Mouse (Mus musculus): ENCODE results near the gene Lnpep.

- TF ChIP-seq POLR2AphosphoS5 (IDR thresholded peaks at IDR 0.05; ENCODE audit: insufficient replicate concordance, low read depth, low read length): no peak
- TF ChIP-seq CTCF (IDR thresholded peaks at IDR 0.05; ENCODE audit: low read depth, low read length): no peak
Measured at GRCm38 (mm10) chr17:17492116-17492515, 132.7 kb downstream of the Lnpep start.

Measured in G1E (cell line).